Mouse (Mus musculus): Measurements from ENCODE around the gene Uqcrq.
"Not testable (repeated sequence)": the region's sequence is repeated elsewhere in the genome, so short reads cannot be mapped to it uniquely, and the experiment has no call there.

Uqcrq gene

DNA sequence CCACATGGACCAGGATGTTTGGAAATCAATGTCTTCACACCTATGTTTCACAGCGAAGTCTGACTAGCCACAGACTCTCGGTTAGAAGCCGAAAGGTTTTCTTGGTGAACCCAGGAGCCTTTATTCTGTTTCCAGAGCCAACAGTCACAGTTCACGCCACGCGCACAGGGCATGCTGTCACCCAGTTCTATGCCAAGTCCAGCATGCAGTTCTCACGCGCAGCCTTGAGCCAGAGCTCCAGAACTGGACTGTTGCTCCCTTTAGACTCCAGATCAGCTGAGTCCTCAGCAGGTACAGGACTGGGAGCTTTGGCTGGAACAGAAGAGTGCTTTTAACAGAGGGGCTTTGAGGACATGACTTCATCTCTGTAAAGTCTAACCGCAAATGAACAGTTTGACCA lies 21.8 kb upstream of the Uqcrq start:
- no peak for DNase-seq (ENCODE audit: low spot score in 2 of 2)

GRCm38 (mm10) chr11:53451361-53451760 lies 20.7 kb upstream of the Uqcrq start:
- DNase-seq (ENCODE audit: low spot score in 2 of 2) = no peak

DNA sequence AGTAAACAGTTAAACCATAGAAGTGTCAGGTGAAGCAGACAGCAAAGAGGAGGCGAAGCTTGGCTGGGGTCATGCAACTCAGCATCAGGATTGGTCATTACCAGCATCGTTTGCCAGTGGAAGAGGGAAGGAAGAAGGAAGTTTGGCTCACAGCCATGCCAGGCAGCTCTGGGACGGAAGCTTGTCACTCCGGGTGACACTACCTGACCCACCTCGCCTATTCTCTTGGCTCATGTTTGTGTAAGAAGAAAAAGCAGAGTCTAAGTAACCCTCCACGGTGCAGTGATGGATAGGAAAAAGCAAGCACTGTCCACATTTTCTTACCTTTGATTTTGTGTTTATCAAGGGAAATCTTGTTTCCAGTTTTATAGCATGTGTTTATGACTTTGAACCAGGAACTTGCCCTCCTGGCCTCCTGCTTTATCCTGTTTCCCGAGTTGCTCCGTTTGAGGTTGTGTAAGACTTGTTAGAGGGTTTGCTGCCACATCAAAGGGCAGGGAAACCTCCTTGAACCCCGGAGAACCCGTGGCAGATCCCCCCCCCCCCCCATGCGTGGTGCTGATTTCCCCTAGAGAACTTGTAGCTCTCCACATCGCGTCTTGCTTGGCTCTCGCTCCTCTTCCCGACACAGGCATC lies 19.6 kb upstream of the Uqcrq start:
- DNase-seq (ENCODE audit: low spot score in 2 of 2) = no peak

GRCm38 (mm10) chr11:53448529-53448928 lies 17.9 kb upstream of the Uqcrq start:
- DNase-seq (ENCODE audit: low spot score in 2 of 2) = no peak

DNA sequence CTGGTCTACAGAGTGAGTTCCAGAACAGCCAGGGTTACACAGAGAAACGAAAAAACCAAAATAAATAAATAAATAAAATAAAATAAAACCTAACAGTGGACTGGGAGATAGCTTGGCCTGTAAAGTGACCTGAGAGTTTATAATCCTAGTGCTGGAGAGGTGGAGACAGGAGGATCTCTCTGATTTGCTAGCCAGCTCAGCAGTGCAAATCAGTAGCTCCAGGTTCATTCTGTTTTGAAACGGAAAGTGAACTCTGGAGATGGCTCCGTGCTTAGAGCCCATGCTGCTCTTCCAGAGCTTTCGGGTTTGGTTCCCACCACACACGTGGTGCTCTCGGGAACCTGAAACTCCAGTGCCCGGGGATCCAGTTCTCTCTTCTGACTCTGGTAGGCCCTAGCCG lies 17.4 kb upstream of the Uqcrq start:
- DNase-seq (ENCODE audit: low spot score in 2 of 2) = no peak

GRCm38 (mm10) chr11:53446183-53446582 lies 15.6 kb upstream of the Uqcrq start:
- no peak for DNase-seq (ENCODE audit: low spot score in 2 of 2)

DNA sequence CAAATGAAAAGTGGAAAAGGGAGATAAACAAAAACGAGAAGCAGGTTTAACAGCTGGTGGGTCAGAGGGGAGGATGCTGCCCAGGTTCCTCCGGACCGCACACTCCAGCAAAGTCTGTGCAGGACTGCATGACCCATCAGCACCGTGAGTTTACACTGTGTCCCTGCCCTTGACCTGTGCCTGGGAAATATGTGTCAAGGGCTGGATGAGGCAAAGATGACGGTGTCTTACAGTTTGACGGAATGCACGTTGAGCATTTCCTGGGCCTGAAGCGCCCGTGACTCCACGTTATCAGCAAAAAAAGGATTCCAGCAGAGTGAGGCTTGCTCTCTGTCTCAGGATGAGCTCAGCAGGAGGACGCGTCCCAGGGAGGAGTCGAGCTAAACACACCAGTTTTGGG lies 14.9 kb upstream of the Uqcrq start:
- no peak for DNase-seq (ENCODE audit: low spot score in 2 of 2)

GRCm38 (mm10) chr11:53443861-53444260 lies 13.2 kb upstream of the Uqcrq start:
- DNase-seq (ENCODE audit: low spot score in 2 of 2) = peak in 1 of 2 experiments; percentile 57

DNA sequence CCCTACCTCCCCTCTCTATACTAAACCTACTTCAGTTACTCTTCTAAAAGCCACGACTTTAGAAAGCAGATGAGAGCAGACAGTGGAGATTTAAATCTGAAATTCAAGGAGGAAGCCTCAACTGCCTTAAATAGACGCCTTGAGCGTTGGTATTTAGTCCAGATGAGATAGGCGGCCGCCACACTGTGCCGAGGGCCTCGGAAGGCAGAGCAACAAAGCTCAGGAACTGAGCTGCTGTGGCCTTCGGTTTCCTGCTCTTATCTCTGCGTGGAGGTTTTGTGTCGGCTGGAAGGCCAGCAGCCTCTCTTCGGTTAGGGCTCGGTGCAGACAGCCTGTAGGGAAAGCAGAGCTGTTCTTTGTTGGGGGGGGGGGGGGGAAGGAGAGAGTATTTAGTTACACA lies 11.3 kb upstream of the Uqcrq start:
- no peak for DNase-seq (ENCODE audit: low spot score in 2 of 2)

DNA sequence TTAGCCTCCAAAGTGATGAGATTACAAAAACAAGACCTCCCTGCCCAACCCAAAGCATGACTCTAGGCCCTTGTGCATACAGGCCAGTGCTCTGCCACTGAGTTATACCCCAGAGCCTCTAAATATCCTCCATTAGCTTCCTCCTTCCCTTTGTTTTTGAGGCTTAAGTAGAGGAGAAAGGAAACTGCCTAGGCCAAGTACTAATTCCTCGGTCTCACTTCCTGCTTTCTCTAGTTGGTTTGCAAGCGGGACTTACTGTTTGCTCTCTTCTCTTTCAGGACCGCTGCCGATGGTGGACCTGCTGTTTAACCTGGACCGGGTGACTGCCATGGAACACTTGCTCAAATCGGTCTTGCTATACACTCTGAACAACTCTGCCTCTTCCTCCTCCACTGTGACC lies 5.7 kb upstream of the Uqcrq start:
- no peak for DNase-seq (ENCODE audit: low spot score in 2 of 2)

DNA sequence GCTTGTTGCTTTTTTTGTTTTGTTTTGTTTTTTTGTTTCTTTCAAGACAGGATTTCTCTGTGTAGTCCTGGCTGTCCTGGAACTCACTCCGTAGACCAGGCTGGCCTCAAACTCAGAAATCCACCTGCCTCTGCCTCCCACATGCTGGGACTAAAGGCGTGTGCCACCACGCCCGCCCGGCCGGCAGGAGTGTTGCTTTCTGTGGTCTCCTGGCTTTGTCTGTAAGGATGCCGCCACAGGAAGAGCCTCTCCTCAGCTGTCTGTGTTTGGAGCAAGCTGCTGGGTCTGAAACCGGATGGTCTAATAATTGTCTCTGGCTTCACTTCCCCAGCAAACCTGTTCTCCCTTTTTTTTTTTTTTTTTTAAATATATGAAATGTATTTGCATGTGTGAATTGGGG lies 4.9 kb upstream of the Uqcrq start:
- no peak for DNase-seq (ENCODE audit: low spot score in 2 of 2)

- DNase-seq (ENCODE audit: low spot score in 2 of 2) = no peak
Observed at GRCm38 (mm10) chr11:53433057-53433456, 2.4 kb upstream of the Uqcrq start.

- DNase-seq (ENCODE audit: low spot score in 2 of 2) = no peak
Observed at GRCm38 (mm10) chr11:53431347-53432056, 871 bp upstream of the Uqcrq start.

- DNase-seq (ENCODE audit: low spot score in 2 of 2) = no peak
Observed at GRCm38 (mm10) chr11:53430300-53430669, 346 bp downstream of the Uqcrq start.

DNA sequence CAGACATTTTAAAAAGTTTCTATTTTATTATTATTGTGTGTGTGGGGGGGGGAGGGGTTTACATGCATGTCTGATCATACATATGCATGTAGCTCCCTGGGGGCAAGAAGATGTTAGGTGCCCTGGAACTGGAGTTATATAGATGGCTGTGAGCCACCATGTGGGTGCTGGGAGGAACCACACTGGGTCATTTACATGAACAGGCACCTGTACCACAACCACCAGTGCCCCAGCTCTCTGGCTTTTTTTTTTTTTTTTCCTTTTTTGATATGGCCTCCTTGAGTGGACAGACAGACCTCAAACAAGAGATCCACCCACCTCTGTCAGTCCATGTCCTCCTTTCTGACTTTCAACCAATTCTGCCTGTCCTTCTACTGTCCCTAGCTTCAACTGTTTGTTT lies 1.4 kb downstream of the Uqcrq start:
- no peak for DNase-seq (ENCODE audit: low spot score in 2 of 2)

GRCm38 (mm10) chr11:53428716-53429057 lies 1.9 kb downstream of the Uqcrq start:
- no peak for DNase-seq (ENCODE audit: low spot score in 2 of 2)

GRCm38 (mm10) chr11:53427993-53428715 lies 2.5 kb downstream of the Uqcrq start:
- no peak for DNase-seq (ENCODE audit: low spot score in 2 of 2)

GRCm38 (mm10) chr11:53426914-53427313 lies 3.7 kb downstream of the Uqcrq start:
- not testable (repeated sequence) for DNase-seq (ENCODE audit: low spot score in 2 of 2)

GRCm38 (mm10) chr11:53425711-53426255 lies 4.8 kb downstream of the Uqcrq start:
- no peak for DNase-seq (ENCODE audit: low spot score in 2 of 2)

DNA sequence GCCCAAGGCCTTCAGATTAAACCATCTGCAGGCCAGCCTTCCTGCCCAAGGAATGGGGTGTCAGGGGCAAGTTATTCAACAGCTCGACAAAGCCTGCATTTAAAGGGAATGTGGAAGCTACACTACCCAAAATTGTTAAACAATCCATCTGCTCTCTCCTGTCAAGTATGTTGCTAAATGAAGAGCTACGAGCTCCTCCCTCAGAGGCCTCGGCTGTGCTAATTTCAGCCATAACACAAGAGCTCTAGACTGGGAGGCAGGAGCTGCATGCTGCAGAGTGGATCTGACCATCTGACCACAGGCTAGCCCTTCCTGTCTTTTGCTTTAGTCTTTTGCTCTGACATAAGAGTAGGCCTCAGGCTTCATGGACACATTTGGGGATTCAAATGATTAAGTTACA lies 5.4 kb downstream of the Uqcrq start:
- no peak for DNase-seq (ENCODE audit: low spot score in 2 of 2)

DNA sequence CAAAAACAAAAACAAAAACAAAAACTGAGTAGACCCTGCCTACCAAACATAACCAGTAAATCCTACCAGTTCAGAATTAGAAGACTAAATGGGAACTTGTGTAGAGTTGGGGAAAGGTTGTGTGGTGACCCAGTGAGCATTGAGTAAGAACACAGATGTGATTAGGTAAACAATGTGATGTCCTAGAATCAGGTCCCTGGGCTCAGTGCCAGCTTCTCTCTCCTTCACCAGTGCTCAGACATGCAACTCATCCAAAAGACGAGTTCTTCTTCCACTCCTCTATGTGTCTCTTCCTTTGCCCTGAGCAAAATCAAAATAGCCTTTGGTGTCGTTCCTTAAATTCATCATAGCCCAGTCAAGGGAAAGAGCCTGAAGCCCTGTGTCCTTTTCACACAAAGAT lies 5.8 kb downstream of the Uqcrq start:
- no peak for DNase-seq (ENCODE audit: low spot score in 2 of 2)

GRCm38 (mm10) chr11:53423036-53423435 lies 7.6 kb downstream of the Uqcrq start, which contains the start of gene Leap2:
Gene Leap2, minus strand, starts transcription at chr11:53423170.
- no peak for DNase-seq (ENCODE audit: low spot score in 2 of 2)

- DNase-seq (ENCODE audit: low spot score in 2 of 2) = no peak
Observed at GRCm38 (mm10) chr11:53418048-53418447, 12.6 kb downstream of the Uqcrq start.
